Mouse (Mus musculus): Measurements from ENCODE around the gene Exoc3l4. TPM values are rescaled to one million over a fixed set of nuclear protein-coding genes. Genes with fewer than 3 reads are reported as not detected.

Gene Exoc3l4
- polyA plus RNA-seq, 1 experiment from 2014 or later, result 10.7 TPM

DNA sequence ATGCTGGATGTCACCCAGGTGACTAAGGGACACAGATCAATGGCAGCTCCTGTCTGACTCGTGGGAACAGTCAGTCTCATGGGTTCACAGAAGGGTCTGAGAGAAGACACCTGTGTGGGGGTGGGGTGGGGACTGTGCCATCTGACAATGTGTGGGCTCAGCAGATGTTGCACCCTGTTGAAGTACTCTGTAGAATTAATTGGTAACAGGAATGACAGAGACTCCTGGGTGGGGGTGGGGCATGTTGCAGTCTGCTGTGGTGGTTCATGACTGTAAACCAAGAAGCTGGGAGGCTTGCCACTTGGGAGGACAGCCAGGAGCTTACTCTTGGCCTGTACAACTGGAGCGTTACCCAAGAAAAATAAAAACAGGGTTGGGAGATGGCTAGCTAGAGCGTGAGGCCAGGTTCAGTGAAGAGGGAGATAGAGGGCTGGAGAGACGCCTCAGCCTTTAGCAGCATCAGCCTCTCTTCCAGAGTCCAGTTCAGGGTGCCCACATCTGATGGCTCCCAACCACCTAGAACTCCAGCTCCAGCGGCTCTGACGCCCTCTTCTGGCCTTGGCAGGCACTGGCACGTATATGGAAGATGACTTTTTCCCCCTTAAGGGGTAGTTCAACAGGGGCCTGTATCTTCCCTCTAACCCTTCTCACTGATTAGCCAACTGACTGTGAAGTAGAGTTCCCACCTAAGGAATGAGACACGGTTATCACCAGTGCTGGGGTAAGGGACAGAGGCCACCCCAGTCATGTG lies 58.3 kb downstream of the Exoc3l4 start:
- Histone ChIP-seq H3K4me3 (ENCODE audit: low read depth, low read length) (no peak overlapping the region), H3K9me3 (ENCODE audit: low read depth, low read length) (no peaks in the 10 kb centered on the region), H3K27ac (ENCODE audit: low read depth) (no peak overlapping the region), H3K4me2 (no peak overlapping the region), H3K27me3 (ENCODE audit: insufficient read depth, low read length) (no peaks in the 10 kb centered on the region), H3K4me1 (ENCODE audit: insufficient read depth) (no peaks in the 10 kb centered on the region), H3K9ac (no peak overlapping the region), H3K36me3 (ENCODE audit: insufficient read depth) (no peaks in the 10 kb centered on the region)
- ATAC-seq (ENCODE audit: insufficient read depth) (no peak), DNase-seq (peak; percentile 58)
- 48% methylated on average over 8 of the region's 8 CpGs for WGBS
- 0 out of 2 replicates have a peak, but pooled peaks have one; percentile 7 for TF ChIP-seq CTCF (IDR thresholded peaks at IDR 0.05; ENCODE audit: low read depth)

DNA sequence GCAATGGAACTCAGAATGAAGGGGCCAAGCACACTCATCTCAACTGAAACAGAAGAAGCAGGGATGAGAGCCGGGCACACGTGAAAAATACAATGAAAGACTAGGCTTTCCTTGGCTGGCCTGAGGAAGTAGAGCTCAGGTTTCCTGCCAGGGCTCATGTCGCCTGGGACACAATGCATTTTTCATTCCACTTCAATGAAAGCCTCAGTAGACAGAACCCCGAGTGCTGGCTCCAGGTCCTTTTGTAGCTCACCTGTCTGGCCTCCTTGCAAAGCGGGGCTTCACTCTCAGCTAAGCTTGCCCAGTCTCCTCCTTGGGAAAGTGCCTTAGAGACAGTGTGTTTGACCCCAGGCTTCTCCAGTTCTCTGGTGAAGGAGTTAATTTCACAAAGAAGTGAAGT lies 62.1 kb downstream of the Exoc3l4 start:
- TF ChIP-seq CTCF (IDR thresholded peaks at IDR 0.05; ENCODE audit: low read depth), result no peak
- ATAC-seq (ENCODE audit: insufficient read depth), result no peak
- Histone ChIP-seq H3K36me3 (ENCODE audit: insufficient read depth) (no peaks in the 10 kb centered on the region), H3K4me2 (no peak overlapping the region), H3K27ac (ENCODE audit: low read depth) (no peak overlapping the region), H3K9me3 (ENCODE audit: low read depth, low read length) (no peaks in the 10 kb centered on the region), H3K4me3 (ENCODE audit: low read depth, low read length) (no peak overlapping the region), H3K9ac (no peak overlapping the region), H3K4me1 (ENCODE audit: insufficient read depth) (no peaks in the 10 kb centered on the region), H3K27me3 (ENCODE audit: insufficient read depth, low read length) (no peaks in the 10 kb centered on the region; the same call in 1 of the 2 replicates)
- no peak for DNase-seq
- 36% methylated on average over 5 of the region's 5 CpGs for WGBS

DNA sequence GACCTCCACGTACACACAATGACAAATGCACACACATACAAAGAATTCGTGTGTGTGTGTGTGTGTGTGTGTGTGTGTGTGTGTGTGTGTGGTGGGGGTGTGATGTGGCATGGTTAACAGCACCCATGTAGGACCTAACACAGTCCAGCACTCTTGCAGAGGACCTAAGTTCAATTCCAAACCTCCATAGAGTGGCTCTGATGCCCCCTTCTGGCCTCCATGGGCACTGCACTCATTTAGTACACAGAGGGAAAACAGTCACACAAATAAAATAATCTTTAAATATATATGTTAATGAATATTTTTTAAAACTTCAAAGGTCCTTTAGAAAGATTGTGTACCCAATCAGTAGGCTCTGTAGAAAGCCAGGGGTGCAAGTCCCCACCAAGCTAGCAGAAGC lies 63.1 kb downstream of the Exoc3l4 start:
- WGBS, result 67% methylated on average over 2 of the region's 2 CpGs
- no peak overlapping the region for H3K4me2 ChIP-seq

More for the DNA sequence above, 63.1 kb downstream of the Exoc3l4 start:
- peak; percentile 70 for TF ChIP-seq CTCF (IDR thresholded peaks at IDR 0.05; ENCODE audit: low read depth)
- DNase-seq (peak; percentile 65), ATAC-seq (ENCODE audit: insufficient read depth) (no peak)
- Histone ChIP-seq H3K27ac (ENCODE audit: low read depth) (no peak overlapping the region), H3K4me1 (ENCODE audit: insufficient read depth) (peaks cover under 1% of the 10 kb centered on the region; the same call in 1 of the 2 replicates), H3K27me3 (ENCODE audit: insufficient read depth, low read length) (peaks cover 10% of the 10 kb centered on the region), H3K4me3 (ENCODE audit: low read depth, low read length) (no peak overlapping the region), H3K36me3 (ENCODE audit: insufficient read depth) (no peaks in the 10 kb centered on the region), H3K9ac (no peak overlapping the region), H3K9me3 (ENCODE audit: low read depth, low read length) (no peaks in the 10 kb centered on the region)

Other genes starting within 250 kb of the Exoc3l4 start
- not detected in 2 replicates for gene 4930595D18Rik, start 232.5 kb upstream of the Exoc3l4 start, polyA plus RNA-seq (2014; fragmentation: Nextera tagmentation; extraction: Ambion mirVana)
- gene Amn, start 145.9 kb upstream of the Exoc3l4 start, polyA plus RNA-seq (2014; fragmentation: Nextera tagmentation; extraction: Ambion mirVana), result 0.19 and 0.36 TPM in 2 replicates
- gene Cdc42bpb, start 39.3 kb upstream of the Exoc3l4 start, polyA plus RNA-seq (2014; fragmentation: Nextera tagmentation; extraction: Ambion mirVana), result 45.1 and 47.5 TPM in 2 replicates
- 0.50 and 0.68 TPM in 2 replicates for gene Lbhd2, start 10.2 kb upstream of the Exoc3l4 start, polyA plus RNA-seq (2014; fragmentation: Nextera tagmentation; extraction: Ambion mirVana)
- 2.0 and 3.4 TPM in 2 replicates for gene Tnfaip2, start 25.5 kb downstream of the Exoc3l4 start, polyA plus RNA-seq (2014; fragmentation: Nextera tagmentation; extraction: Ambion mirVana)
- gene Gm266, start 68.8 kb downstream of the Exoc3l4 start, polyA plus RNA-seq (2014; fragmentation: Nextera tagmentation; extraction: Ambion mirVana), result 8.1 and 10.8 TPM in 2 replicates
- gene Eif5, start 121.0 kb downstream of the Exoc3l4 start, polyA plus RNA-seq (2014; fragmentation: Nextera tagmentation; extraction: Ambion mirVana), result 479 and 486 TPM in 2 replicates
- 57.3 and 62.0 TPM in 2 replicates for gene Mark3, start 157.5 kb downstream of the Exoc3l4 start, polyA plus RNA-seq (2014; fragmentation: Nextera tagmentation; extraction: Ambion mirVana)

All from lung, embryonic 14.5 days (tissue).